Mouse (Mus musculus) liver, adult 2 months (tissue): Measurements from ENCODE around the gene Adgrl1.

Experiments
- CTCF ChIP-seq: fragments of 200-500 bp; IDR thresholded peaks from 2 replicates; pipeline ENCODE4 v1.5.1; 2011; ENCODE audit warnings: low read depth, low read length, control low read depth
- POLR2A ChIP-seq: fragments of 200-500 bp; IDR thresholded peaks from 2 replicates; pipeline ENCODE4 v1.6.1; 2011; ENCODE audit warnings: low read length, control low read depth; ENCODE audit not compliant: insufficient read depth; ENCODE audit errors: extremely low read depth

- TF ChIP-seq CTCF (no peak), POLR2A (no peak)
These were observed 7.8 kb upstream of the Adgrl1 start for GRCm38 (mm10) chr8:83892061-83892460.
